Mouse (Mus musculus) midbrain, embryonic 14.5 days (tissue): Measurements from ENCODE around the gene Cpm. TPM values are rescaled to one million over a fixed set of nuclear protein-coding genes. Genes with fewer than 3 reads are reported as not detected.
A peak's percentile ranks its signal among the peaks of the same experiment; 100 is the strongest.

Source experiments
- ATAC-seq: fragments of 200-750 bp; cut with Nextera tagmentation; 2 replicates; pipeline ENCODE4 v1.8.0; 2017; ENCODE audit warnings: moderate number of reproducible peaks, moderate library complexity; ENCODE audit not compliant: low FRiP score, low TSS enrichment
- DNase-seq: peaks from one replicate; pipeline ENCODE4 v3.0.0-alpha.2; 2015
- H3K27ac ChIP-seq: fragments of 300-500 bp; sonication (generic); replicated peaks from 2 replicates; pipeline ENCODE4 v1.5.1; 2014; ENCODE audit warnings: mild to moderate bottlenecking, low read depth, low read length, moderate library complexity
- H3K27me3 ChIP-seq: fragments of 300-500 bp; sonication (generic); 2 replicates; pipeline ENCODE4 v1.6.1; 2014; ENCODE audit warnings: low read length, control low read depth, mixed read lengths; ENCODE audit not compliant: control insufficient read depth, insufficient read depth
- H3K36me3 ChIP-seq: fragments of 300-500 bp; sonication (generic); 2 replicates; pipeline ENCODE4 v1.6.1; 2014; ENCODE audit warnings: low read length, control low read depth; ENCODE audit not compliant: control insufficient read depth, insufficient read depth
- H3K4me1 ChIP-seq: fragments of 300-500 bp; sonication (generic); 2 replicates; pipeline ENCODE4 v1.6.1; 2014; ENCODE audit warnings: mild to moderate bottlenecking, antibody characterized with exemption, low read length, control low read depth; ENCODE audit not compliant: control insufficient read depth, insufficient read depth
- H3K4me2 ChIP-seq: fragments of 300-500 bp; sonication (generic); 2 replicates; pipeline ENCODE4 v1.6.1; 2014; ENCODE audit warnings: mild to moderate bottlenecking, low read length, moderate library complexity
- H3K4me3 ChIP-seq: fragments of 300-500 bp; sonication (generic); replicated peaks from 2 replicates; pipeline ENCODE4 v1.5.1; 2014; ENCODE audit warnings: low read depth, low read length
- H3K9ac ChIP-seq: fragments of 300-500 bp; sonication (generic); replicated peaks from 2 replicates; pipeline ENCODE4 v1.6.1; 2014; ENCODE audit warnings: mild to moderate bottlenecking, low read length, moderate library complexity
- H3K9me3 ChIP-seq: fragments of 300-500 bp; sonication (generic); 2 replicates; pipeline ENCODE4 v1.6.1; 2016; ENCODE audit warnings: low read length, control low read depth, mixed read lengths; ENCODE audit not compliant: control insufficient read depth
- WGBS: fragments of 180-500 bp; shearing (Covaris S2); extraction: QIAGEN DNeasy Blood & Tissue Kit; methylation state at CpG from one replicate; pipeline ENCODE4 v1.1.7; 2014; 5-methylcytosine and 5-hydroxymethylcytosine counted together
- polyA plus RNA-seq: library from polyadenylated mRNA; unstranded; fragments of >200 nt; fragmentation: Nextera tagmentation; extraction: Ambion mirVana; gene quantifications from 2 replicates; pipeline ENCODE4 v1.2.1, GENCODE M21; 2014

Gene Cpm
- polyA plus RNA-seq, 1 experiment from 2014 or later, result 5.4 TPM

GRCm38 (mm10) chr10:117626840-117627615, 2.3 kb upstream of the Cpm start:
- H3K9me3 ChIP-seq, result no peaks in the 10 kb centered on the region
- ATAC-seq (no peak), DNase-seq (no peak)
- 80% methylated on average over 7 of the region's 7 CpGs for WGBS
- H3K4me2 ChIP-seq, result no peak overlapping the region
- peaks cover 10% of the 10 kb centered on the region for H3K4me1 ChIP-seq
- no peak overlapping the region for H3K27ac ChIP-seq
- peaks cover 46% of the 10 kb centered on the region for H3K27me3 ChIP-seq
- H3K9ac ChIP-seq, result no peak overlapping the region
- no peak overlapping the region for H3K4me3 ChIP-seq
- H3K36me3 ChIP-seq, result no peaks in the 10 kb centered on the region

GRCm38 (mm10) chr10:117627616-117627930, 1.7 kb upstream of the Cpm start:
- Histone ChIP-seq H3K9me3 (no peaks in the 10 kb centered on the region), H3K36me3 (no peaks in the 10 kb centered on the region), H3K4me1 (peaks cover 10% of the 10 kb centered on the region), H3K9ac (no peak overlapping the region), H3K4me3 (no peak overlapping the region), H3K4me2 (no peak overlapping the region), H3K27me3 (peaks cover 46% of the 10 kb centered on the region), H3K27ac (no peak overlapping the region)
- 60% methylated on average over 7 of the region's 7 CpGs for WGBS
- DNase-seq, result no peak
- no peak for ATAC-seq

DNA sequence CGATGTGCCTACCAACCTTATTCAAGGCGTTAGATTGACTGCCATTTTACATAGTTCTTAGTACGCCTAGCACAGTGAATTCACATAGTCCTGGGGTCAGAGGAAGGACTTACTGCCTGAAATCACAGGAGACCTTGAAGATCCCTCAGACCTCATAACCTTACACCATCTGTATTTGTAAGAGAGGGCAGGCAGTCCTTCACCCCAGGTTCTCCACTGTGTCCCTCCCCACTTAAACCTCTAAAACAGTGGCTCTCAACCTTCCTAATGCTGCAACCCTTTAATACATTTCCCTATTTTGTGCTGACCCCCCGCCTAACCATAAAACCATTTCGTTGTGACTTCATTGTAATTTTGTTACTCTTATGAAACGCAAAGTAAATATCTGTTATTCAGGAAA, 1.4 kb upstream of the Cpm start:
- no peak for DNase-seq
- Histone ChIP-seq H3K4me1 (peaks cover 10% of the 10 kb centered on the region), H3K27me3 (peaks cover 46% of the 10 kb centered on the region), H3K36me3 (no peaks in the 10 kb centered on the region), H3K9me3 (no peaks in the 10 kb centered on the region), H3K27ac (no peak overlapping the region), H3K4me2 (no peak overlapping the region), H3K4me3 (no peak overlapping the region), H3K9ac (no peak overlapping the region)
- WGBS, result 48% methylated on average over 6 of the region's 6 CpGs
- no peak for ATAC-seq

GRCm38 (mm10) chr10:117628363-117629168, 734 bp upstream of the Cpm start:
- H3K36me3 ChIP-seq, result no peaks in the 10 kb centered on the region
- H3K27me3 ChIP-seq, result peaks cover 46% of the 10 kb centered on the region
- under 1% methylated on average over 25 of the region's 25 CpGs for WGBS
- peak; percentile 8; the same call in 1 of the 2 replicates for ATAC-seq
- peak overlapping the region; percentile 87 for H3K4me2 ChIP-seq
- H3K4me1 ChIP-seq, result peaks cover 10% of the 10 kb centered on the region
- H3K4me3 ChIP-seq, result peak overlapping the region; percentile 50
- DNase-seq, result peak; percentile 22
- no peak overlapping the region for H3K9ac ChIP-seq
- no peak overlapping the region for H3K27ac ChIP-seq
- H3K9me3 ChIP-seq, result no peaks in the 10 kb centered on the region

GRCm38 (mm10) chr10:117630176-117630575, 876 bp downstream of the Cpm start:
- no peak overlapping the region for H3K4me3 ChIP-seq
- 29% methylated on average over 8 of the region's 8 CpGs for WGBS
- DNase-seq, result no peak
- H3K9me3 ChIP-seq, result no peaks in the 10 kb centered on the region
- peaks cover 46% of the 10 kb centered on the region for H3K27me3 ChIP-seq
- no peak overlapping the region for H3K9ac ChIP-seq
- ATAC-seq, result no peak
- H3K36me3 ChIP-seq, result no peaks in the 10 kb centered on the region
- H3K4me1 ChIP-seq, result peaks cover 10% of the 10 kb centered on the region
- no peak overlapping the region for H3K27ac ChIP-seq
- no peak overlapping the region for H3K4me2 ChIP-seq

GRCm38 (mm10) chr10:117630810-117631209, 1.5 kb downstream of the Cpm start:
- ATAC-seq, result no peak
- no peak overlapping the region for H3K9ac ChIP-seq
- H3K4me1 ChIP-seq, result peaks cover 10% of the 10 kb centered on the region
- H3K27ac ChIP-seq, result no peak overlapping the region
- peaks cover 46% of the 10 kb centered on the region for H3K27me3 ChIP-seq
- H3K4me3 ChIP-seq, result no peak overlapping the region
- 59% methylated on average over 2 of the region's 2 CpGs for WGBS
- H3K36me3 ChIP-seq, result no peaks in the 10 kb centered on the region
- DNase-seq, result no peak
- no peaks in the 10 kb centered on the region for H3K9me3 ChIP-seq
- no peak overlapping the region for H3K4me2 ChIP-seq

GRCm38 (mm10) chr10:117631562-117632259, 2.4 kb downstream of the Cpm start:
- H3K9ac ChIP-seq, result no peak overlapping the region
- peaks cover 46% of the 10 kb centered on the region for H3K27me3 ChIP-seq
- 88% methylated on average over 16 of the region's 16 CpGs for WGBS
- no peak overlapping the region for H3K27ac ChIP-seq
- DNase-seq (no peak), ATAC-seq (no peak)
- peaks cover 10% of the 10 kb centered on the region for H3K4me1 ChIP-seq
- H3K4me2 ChIP-seq, result no peak overlapping the region
- no peaks in the 10 kb centered on the region for H3K36me3 ChIP-seq
- no peaks in the 10 kb centered on the region for H3K9me3 ChIP-seq
- H3K4me3 ChIP-seq, result no peak overlapping the region

- no peak overlapping the region for H3K4me2 ChIP-seq
- H3K36me3 ChIP-seq, result no peaks in the 10 kb centered on the region
- no peak for ATAC-seq
- no peaks in the 10 kb centered on the region for H3K9me3 ChIP-seq
- peaks cover 10% of the 10 kb centered on the region for H3K4me1 ChIP-seq
- DNase-seq, result no peak
- 84% methylated on average over 4 of the region's 4 CpGs for WGBS
- peaks cover 40% of the 10 kb centered on the region for H3K27me3 ChIP-seq
- no peak overlapping the region for H3K9ac ChIP-seq
- no peak overlapping the region for H3K4me3 ChIP-seq
- no peak overlapping the region for H3K27ac ChIP-seq
Observed at GRCm38 (mm10) chr10:117632394-117632793, 3.1 kb downstream of the Cpm start.
